Mouse (Mus musculus) kidney, postnatal 0 days (tissue): ENCODE data around the gene Rab31. TPM values are rescaled to one million over a fixed set of nuclear protein-coding genes. Genes with fewer than 3 reads are reported as not detected.

Experiments
- ATAC-seq: fragments of 200-750 bp; cut with Nextera tagmentation; replicated peaks from 2 replicates; pipeline ENCODE4 v1.8.0; 2017; ENCODE audit warnings: low read depth, moderate number of reproducible peaks, moderate TSS enrichment, moderate library complexity; ENCODE audit not compliant: low FRiP score
- DNase-seq: peaks from one replicate; pipeline ENCODE4 v3.0.0-alpha.2; 2016; ENCODE audit warnings: low spot score
- H3K27ac ChIP-seq: fragments of 300-500 bp; sonication (generic); 2 replicates; pipeline ENCODE4 v1.5.1; 2014; ENCODE audit warnings: mild to moderate bottlenecking
- H3K27me3 ChIP-seq: fragments of 300-500 bp; sonication (generic); 2 replicates; pipeline ENCODE4 v1.6.1; 2014; ENCODE audit warnings: low read length, mixed read lengths; ENCODE audit not compliant: insufficient read depth
- H3K36me3 ChIP-seq: fragments of 300-500 bp; sonication (generic); 2 replicates; pipeline ENCODE4 v1.6.1; 2014; ENCODE audit warnings: low read length, mixed read lengths; ENCODE audit not compliant: insufficient read depth
- H3K4me1 ChIP-seq: fragments of 300-500 bp; sonication (generic); replicated peaks from 2 replicates; pipeline ENCODE4 v1.6.1; 2014; ENCODE audit warnings: antibody characterized with exemption, low read length, mixed read lengths; ENCODE audit not compliant: insufficient read depth
- H3K4me2 ChIP-seq: fragments of 300-500 bp; sonication (generic); 2 replicates; pipeline ENCODE4 v1.6.1; 2014; ENCODE audit warnings: mild to moderate bottlenecking, low read length, moderate library complexity, mixed read lengths
- H3K4me3 ChIP-seq: fragments of 300-500 bp; sonication (generic); replicated peaks from 2 replicates; pipeline ENCODE4 v1.5.1; 2014; ENCODE audit warnings: low read depth, low read length
- H3K9ac ChIP-seq: fragments of 300-500 bp; sonication (generic); 2 replicates; pipeline ENCODE4 v1.6.1; 2014; ENCODE audit warnings: low read depth, low read length
- H3K9me3 ChIP-seq: fragments of 300-500 bp; sonication (generic); replicated peaks from 2 replicates; pipeline ENCODE4 v1.6.1; 2016; ENCODE audit warnings: low read length, inconsistent platforms, mixed read lengths
- CTCF ChIP-seq: IDR thresholded peaks from 2 replicates; pipeline ENCODE4 v1.5.1; 2016; ENCODE audit warnings: antibody characterized with exemption, low read depth, mild to moderate bottlenecking, moderate library complexity
- WGBS: fragments of 180-500 bp; shearing (Covaris S2); extraction: QIAGEN DNeasy Blood & Tissue Kit; methylation state at CpG from one replicate; pipeline ENCODE4 v1.1.7; 2014; 5-methylcytosine and 5-hydroxymethylcytosine counted together
- polyA plus RNA-seq: library from polyadenylated mRNA; unstranded; fragments of >200 nt; fragmentation: Nextera tagmentation; extraction: Ambion mirVana; gene quantifications from 2 replicates; pipeline ENCODE4 v1.2.1, GENCODE M21; 2015

Rab31 gene
- polyA plus RNA-seq, 1 experiment from 2014 or later: 30.0 TPM

DNA sequence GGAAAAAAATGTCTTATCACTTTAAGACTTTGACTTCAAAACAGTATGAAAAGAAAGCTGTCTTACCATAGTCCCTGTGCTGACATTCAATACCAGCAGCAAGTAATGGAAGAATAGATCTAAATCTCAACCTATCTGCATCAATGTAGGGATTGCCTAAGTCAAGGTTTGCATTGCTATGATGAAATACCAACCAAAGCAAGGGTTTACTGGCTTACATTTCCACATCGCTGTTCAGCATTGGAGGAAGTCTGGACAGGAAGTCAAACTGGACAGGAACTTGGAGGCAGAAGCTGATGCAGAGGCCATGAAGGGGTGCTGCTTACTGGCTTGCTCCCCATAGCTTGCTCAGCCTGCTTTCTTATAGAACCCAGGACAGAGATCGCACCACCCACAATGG, 54.0 kb downstream of the Rab31 start:
- Histone ChIP-seq H3K27ac (no peak overlapping the region), H3K27me3 (no peaks in the 10 kb centered on the region), H3K4me2 (no peak overlapping the region), H3K4me3 (no peak overlapping the region), H3K9ac (no peak overlapping the region), H3K36me3 (0 out of 2 replicates have a peak, but pooled peaks cover 5% of the 10 kb centered on the region), H3K9me3 (no peaks in the 10 kb centered on the region), H3K4me1 (no peaks in the 10 kb centered on the region)
- DNase-seq (no peak), ATAC-seq (no peak)
- 88% methylated on average over 2 of the region's 2 CpGs for WGBS
- no peak for TF ChIP-seq CTCF

DNA sequence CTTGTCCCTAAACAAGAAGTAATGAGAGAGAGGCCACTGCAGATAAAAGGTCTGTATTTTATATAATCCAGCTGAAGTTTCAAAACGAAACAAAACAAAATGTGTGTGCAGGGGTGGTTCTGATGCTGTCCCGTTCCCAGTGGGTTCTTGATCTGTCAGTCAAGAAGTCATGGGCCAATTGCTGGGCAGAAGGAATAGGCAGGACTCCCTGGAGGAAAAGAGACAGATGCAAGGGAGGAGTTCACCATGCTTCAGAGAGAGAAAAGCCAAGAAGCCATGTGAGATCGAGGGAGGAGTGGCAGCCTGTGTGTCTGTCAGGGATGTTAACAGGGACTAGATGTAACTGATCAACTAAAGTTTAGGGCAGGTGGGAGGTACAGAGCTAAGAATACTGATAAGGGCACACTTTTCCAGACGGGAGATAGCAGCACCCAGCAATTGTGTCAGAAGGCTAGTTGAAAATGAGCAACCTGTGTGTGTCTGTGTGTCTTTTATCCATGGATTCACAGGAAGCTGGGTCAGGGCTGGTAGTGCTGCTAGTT, 54.8 kb downstream of the Rab31 start:
- Histone ChIP-seq H3K4me1 (no peaks in the 10 kb centered on the region), H3K9me3 (no peaks in the 10 kb centered on the region), H3K4me2 (no peak overlapping the region), H3K9ac (no peak overlapping the region), H3K4me3 (no peak overlapping the region), H3K36me3 (0 out of 2 replicates have a peak, but pooled peaks cover 5% of the 10 kb centered on the region), H3K27me3 (no peaks in the 10 kb centered on the region), H3K27ac (no peak overlapping the region)
- ATAC-seq (no peak), DNase-seq (no peak)
- TF ChIP-seq CTCF: no peak
- 76% methylated on average over 4 of the region's 4 CpGs for WGBS

DNA sequence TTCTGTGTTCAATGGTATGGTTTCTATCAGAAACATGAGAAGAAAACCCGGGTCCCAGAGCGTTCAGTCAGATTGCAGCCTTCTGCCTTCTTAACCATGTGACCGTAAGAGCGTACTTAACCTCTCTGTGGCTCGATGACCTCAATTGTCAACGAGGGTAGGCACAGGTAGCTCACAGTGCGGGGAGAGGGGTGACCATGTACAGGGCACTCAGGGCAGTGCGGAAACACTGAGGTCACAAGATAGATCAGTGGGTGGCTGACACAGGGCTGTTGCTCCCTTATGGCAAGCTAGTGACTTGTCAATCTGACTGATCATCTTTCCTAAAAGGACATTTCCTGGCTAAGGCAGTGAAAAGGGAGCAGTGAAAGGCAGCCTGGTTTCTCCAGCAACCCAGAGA, 58.5 kb downstream of the Rab31 start:
- 69% methylated on average over 8 of the region's 8 CpGs for WGBS
- Histone ChIP-seq H3K9ac (no peak overlapping the region), H3K27ac (no peak overlapping the region), H3K9me3 (no peaks in the 10 kb centered on the region; the same call in 1 of the 2 replicates), H3K4me3 (no peak overlapping the region), H3K27me3 (no peaks in the 10 kb centered on the region), H3K36me3 (no peaks in the 10 kb centered on the region), H3K4me1 (no peaks in the 10 kb centered on the region), H3K4me2 (no peak overlapping the region)
- no peak for TF ChIP-seq CTCF
- DNase-seq (no peak), ATAC-seq (no peak)

DNA sequence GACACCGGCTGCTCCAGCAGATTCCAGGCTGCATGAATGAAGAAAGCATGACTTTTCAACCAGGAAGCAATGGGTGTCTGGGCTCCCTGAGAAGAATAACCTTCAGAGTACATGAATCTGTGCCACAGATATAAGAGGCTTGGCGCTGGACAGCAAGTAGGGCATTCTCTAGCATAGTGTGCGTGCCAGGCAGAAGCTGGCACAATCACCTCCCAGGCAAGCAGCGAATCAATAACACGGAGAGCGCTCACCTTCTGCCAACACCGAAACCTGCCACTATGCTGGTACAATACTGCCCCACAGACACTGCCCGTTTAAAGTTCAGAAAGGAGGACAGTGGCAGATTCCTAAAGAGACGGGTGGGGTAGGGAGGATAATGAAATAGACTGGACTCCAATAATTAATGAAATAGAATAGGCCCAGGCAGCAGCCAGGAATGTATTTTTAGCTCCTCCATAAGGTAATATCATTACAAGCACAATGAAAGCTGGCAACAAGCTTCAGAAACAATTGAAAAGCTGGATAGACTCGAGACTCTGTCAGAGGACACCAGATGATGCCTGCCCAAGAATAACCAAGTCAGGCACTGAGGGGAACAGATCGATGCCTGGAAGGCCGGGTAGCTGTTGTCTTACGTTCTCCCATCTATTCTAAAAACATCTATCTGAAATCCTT, 59.6 kb downstream of the Rab31 start:
- Histone ChIP-seq H3K4me2 (no peak overlapping the region), H3K4me3 (no peak overlapping the region), H3K4me1 (no peaks in the 10 kb centered on the region), H3K27me3 (no peaks in the 10 kb centered on the region), H3K36me3 (no peaks in the 10 kb centered on the region), H3K9ac (no peak overlapping the region), H3K9me3 (no peaks in the 10 kb centered on the region; the same call in 1 of the 2 replicates), H3K27ac (no peak overlapping the region)
- TF ChIP-seq CTCF: no peak
- ATAC-seq (no peak), DNase-seq (no peak)
- 94% methylated on average over 13 of the region's 13 CpGs for WGBS

GRCm38 (mm10) chr17:65711779-65712178, 60.8 kb downstream of the Rab31 start:
- DNase-seq: no peak
- TF ChIP-seq CTCF: no peak

DNA sequence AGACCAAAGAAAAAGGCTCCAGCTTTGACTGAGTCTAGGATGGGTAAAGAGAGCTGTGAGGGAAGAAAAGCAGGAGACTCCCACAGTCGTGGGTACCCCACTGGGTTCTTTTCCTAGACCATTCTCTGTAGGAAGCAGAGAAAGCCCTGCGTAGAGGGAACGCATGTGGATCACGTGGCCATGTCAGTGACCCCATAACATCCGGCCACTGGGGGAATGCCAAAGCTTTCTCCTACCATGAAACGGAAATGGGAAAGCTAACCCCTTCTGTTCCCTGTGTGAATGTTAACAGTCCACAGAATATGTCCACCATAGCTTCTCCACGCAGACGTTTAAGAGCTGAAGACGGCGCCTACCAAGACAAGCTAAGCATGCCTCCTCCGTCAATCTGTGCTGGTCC, 62.0 kb downstream of the Rab31 start:
- Histone ChIP-seq H3K27ac (peak overlapping the region; percentile 5; the same call in 1 of the 2 replicates), H3K36me3 (no peaks in the 10 kb centered on the region), H3K4me2 (no peak overlapping the region), H3K9ac (no peak overlapping the region), H3K9me3 (no peaks in the 10 kb centered on the region; the same call in 1 of the 2 replicates), H3K4me1 (no peaks in the 10 kb centered on the region), H3K4me3 (no peak overlapping the region), H3K27me3 (no peaks in the 10 kb centered on the region)
- no peak for TF ChIP-seq CTCF
- ATAC-seq: no peak
- 88% methylated on average over 11 of the region's 11 CpGs for WGBS
- DNase-seq: no peak

More at GRCm38 (mm10) chr17:65711779-65712178, 60.8 kb downstream of the Rab31 start:
- no peaks in the 10 kb centered on the region for H3K4me1 ChIP-seq
- H3K36me3 ChIP-seq: no peaks in the 10 kb centered on the region
- 96% methylated on average over 5 of the region's 5 CpGs for WGBS
- no peaks in the 10 kb centered on the region; the same call in 1 of the 2 replicates for H3K9me3 ChIP-seq
- ATAC-seq: no peak
- H3K4me2 ChIP-seq: no peak overlapping the region
- no peak overlapping the region for H3K4me3 ChIP-seq
- no peak overlapping the region for H3K27ac ChIP-seq
- H3K9ac ChIP-seq: no peak overlapping the region
- H3K27me3 ChIP-seq: no peaks in the 10 kb centered on the region
